Mouse (Mus musculus): ENCODE results near the gene Tlr9. TPM values are rescaled to one million over a fixed set of nuclear protein-coding genes. Genes with fewer than 3 reads are reported as not detected.

Gene Tlr9
- total RNA-seq (2021) = 0.67 and 0.85 TPM in 2 replicates
- long read RNA-seq = 0 reads

- no peak for DNase-seq
These were observed at the start of gene Tlr9 for GRCm38 (mm10) chr9:106222261-106222851. Gene Tlr9, plus strand, starts transcription at chr9:106222598.

GRCm38 (mm10) chr9:106173363-106173762, 49.0 kb upstream of the Tlr9 start:
- no peak for DNase-seq

- no peak for DNase-seq
These were observed 46.7 kb upstream of the Tlr9 start for GRCm38 (mm10) chr9:106175552-106176200.

GRCm38 (mm10) chr9:106176769-106177168, 45.6 kb upstream of the Tlr9 start:
- no peak for DNase-seq

- DNase-seq = no peak
These were observed 44.6 kb upstream of the Tlr9 start for GRCm38 (mm10) chr9:106177799-106178198.

GRCm38 (mm10) chr9:106179454-106179853, 42.9 kb upstream of the Tlr9 start:
- no peak for DNase-seq

GRCm38 (mm10) chr9:106179964-106180363, 42.4 kb upstream of the Tlr9 start:
- no peak for DNase-seq

- no peak for DNase-seq
These were observed 40.3 kb upstream of the Tlr9 start for GRCm38 (mm10) chr9:106182146-106182545.

GRCm38 (mm10) chr9:106183996-106184395, 38.4 kb upstream of the Tlr9 start:
- no peak for DNase-seq

- no peak for DNase-seq
These were observed 31.0 kb upstream of the Tlr9 start for GRCm38 (mm10) chr9:106191355-106191754.

GRCm38 (mm10) chr9:106192024-106192423, 30.4 kb upstream of the Tlr9 start:
- DNase-seq = no peak

- no peak for DNase-seq
These were observed 29.4 kb upstream of the Tlr9 start for GRCm38 (mm10) chr9:106192998-106193397.

GRCm38 (mm10) chr9:106193930-106194807, 28.2 kb upstream of the Tlr9 start:
- DNase-seq = no peak

- no peak for DNase-seq
These were observed 26.7 kb upstream of the Tlr9 start for GRCm38 (mm10) chr9:106195693-106196092.

- no peak for DNase-seq
These were observed 25.2 kb upstream of the Tlr9 start for GRCm38 (mm10) chr9:106197081-106197713.

GRCm38 (mm10) chr9:106197732-106198131, 24.7 kb upstream of the Tlr9 start:
- DNase-seq = no peak

GRCm38 (mm10) chr9:106198962-106199458, 23.4 kb upstream of the Tlr9 start:
- DNase-seq = peak; percentile 88

- DNase-seq = no peak
These were observed 22.7 kb upstream of the Tlr9 start, which contains the start of gene Ppm1m for GRCm38 (mm10) chr9:106199535-106200272. Gene Ppm1m, minus strand, starts transcription at chr9:106199746.

GRCm38 (mm10) chr9:106201895-106202294, 20.5 kb upstream of the Tlr9 start:
- DNase-seq = no peak

- DNase-seq = peak; percentile 93
These were observed 19.4 kb upstream of the Tlr9 start, which contains the start of gene Twf2 for GRCm38 (mm10) chr9:106202819-106203636. Gene Twf2, plus strand, starts transcription at chr9:106203108.

Measured in adrenal gland, postnatal 25 days (tissue).